Mouse (Mus musculus): Measurements from ENCODE around the gene Epp13.
"Not testable (repeated sequence)": the region's sequence is repeated elsewhere in the genome, so short reads cannot be mapped to it uniquely, and the experiment has no call there.

Epp13 gene

DNA sequence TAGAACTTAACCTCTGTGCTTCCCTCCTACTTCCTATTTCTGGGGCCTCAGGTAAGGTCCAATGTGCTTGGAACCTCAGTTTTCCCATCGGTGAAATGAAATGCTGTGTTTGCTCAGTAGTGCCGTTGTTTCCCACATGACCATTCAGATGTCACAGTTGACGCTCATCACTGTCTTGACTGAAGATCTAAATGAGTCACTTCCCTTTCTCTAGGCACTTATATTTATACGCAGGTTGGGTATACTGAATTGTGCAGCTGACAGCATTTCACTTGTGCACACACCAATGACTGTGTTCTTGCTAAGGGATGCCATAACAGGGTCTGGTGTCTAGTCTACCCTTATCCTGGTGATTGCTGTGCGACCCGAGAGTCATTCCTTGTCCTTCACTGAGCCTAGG, 32.9 kb downstream of the Epp13 start:
- DNase-seq (ENCODE audit: low spot score): no peak

DNA sequence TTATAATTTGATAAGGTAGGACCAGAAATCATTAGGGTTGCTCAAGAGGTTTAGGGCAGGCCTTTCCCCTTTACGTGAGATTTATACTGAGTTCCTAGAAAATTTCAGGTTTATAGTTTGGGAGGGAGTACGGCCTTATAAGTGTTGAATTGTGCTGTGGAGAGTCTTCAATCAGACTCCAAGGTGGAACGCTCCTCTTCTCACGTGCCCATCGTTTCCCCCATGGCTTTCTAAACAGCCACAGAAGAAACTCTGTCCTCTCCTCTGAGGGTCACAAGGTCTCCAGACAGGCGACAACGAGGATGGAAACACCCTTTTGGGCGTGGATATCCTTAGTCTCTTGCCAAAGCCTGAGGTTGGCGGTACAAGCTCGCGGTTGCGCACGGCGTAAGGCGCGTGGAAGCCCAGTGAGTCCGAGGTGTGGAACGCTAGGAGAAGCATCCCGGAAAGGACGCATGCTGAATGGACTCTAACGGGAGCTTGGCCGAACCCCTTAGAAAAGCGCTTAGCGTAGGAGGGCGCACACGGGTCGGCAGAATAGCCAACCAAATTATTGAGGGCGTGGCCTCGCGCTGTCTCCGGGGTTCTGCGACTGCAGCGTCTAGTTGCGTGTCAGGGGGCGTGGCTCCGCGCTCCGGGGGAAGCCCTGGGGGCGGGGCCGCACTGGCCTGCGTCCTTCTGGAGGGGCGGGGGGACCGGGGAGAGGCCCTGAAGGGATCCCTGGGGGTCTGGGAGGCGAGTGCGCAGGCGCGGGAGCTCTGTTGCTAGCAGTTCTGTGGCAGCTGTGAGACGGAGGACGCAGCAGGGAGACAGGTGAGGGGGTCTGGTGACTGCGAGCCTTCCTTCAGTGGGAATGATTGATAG, 33.6 kb downstream of the Epp13 start, which contains the start of gene Zfp667:
Zfp667 (plus strand) TSS at position 738 of the 864 bp plus-strand sequence.
- peak; percentile 90 for DNase-seq (ENCODE audit: low spot score)

DNA sequence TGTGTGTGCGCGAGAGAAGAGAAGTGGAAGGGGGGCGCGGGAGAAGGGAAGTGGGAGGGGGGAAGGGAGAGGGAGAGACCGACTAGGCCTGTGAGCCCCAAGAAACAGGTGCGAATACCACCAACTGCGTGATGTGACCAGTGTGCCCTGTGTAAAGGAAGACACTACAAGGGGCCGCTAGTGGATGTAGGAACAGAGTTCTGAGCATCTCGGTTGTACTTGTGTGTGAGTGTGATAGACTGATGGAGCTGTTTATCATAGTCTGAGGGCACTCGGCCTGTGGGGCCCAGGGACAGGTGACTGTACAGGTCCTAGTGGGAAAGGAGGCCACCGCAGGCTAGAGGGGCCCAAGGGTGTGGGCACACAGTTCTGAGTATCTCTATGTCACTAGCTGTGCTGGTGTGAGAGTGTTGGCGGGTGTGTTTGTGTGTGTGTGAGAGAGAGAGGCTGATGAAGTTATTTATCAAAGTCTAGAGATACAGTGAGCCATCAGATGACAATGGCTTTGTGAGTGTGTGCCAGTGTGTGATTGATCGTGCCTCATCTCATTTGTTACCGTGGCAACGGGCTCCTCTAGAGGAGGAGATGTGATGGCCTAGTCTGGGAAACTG, 34.5 kb downstream of the Epp13 start:
- DNase-seq (ENCODE audit: low spot score): no peak

DNA sequence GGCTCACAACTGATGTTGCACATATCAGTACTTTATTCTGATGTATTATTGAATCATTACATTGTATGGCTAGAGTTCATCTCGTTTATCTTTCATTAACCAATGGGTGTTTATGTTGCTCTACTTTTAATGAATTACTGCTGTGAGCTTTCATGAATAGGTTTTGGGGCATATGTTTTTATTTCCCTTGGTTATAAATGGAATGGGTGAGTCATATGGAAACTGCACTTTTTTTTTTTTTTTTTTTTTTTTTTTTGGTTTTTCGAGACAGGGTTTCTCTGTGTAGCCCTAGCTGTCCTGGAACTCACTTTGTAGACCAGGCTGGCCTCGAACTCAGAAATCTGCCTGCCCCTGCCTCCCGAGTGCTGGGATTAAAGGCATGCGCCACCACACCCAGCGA, 38.6 kb downstream of the Epp13 start:
- DNase-seq (ENCODE audit: low spot score): not testable (repeated sequence)

DNA sequence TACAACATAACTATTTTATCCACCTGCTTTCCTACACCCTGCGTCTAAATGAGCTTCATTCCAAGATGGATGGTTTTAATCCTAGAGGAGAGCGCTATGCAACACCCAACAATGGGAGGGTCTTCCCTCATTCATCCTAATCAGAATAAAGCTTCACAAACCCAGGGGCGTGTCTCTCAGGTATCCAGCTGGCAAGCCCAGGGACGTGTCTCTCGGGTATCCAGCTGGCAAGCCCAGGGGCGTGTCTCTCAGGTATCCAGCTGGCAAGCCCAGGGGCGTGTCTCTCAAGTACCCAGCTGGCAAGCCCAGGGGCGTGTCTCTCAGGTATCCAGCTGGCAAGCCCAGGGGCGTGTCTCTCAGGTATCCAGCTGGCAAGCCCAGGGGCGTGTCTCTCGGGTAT, 48.3 kb downstream of the Epp13 start:
- not testable (repeated sequence) for DNase-seq (ENCODE audit: low spot score)

DNA sequence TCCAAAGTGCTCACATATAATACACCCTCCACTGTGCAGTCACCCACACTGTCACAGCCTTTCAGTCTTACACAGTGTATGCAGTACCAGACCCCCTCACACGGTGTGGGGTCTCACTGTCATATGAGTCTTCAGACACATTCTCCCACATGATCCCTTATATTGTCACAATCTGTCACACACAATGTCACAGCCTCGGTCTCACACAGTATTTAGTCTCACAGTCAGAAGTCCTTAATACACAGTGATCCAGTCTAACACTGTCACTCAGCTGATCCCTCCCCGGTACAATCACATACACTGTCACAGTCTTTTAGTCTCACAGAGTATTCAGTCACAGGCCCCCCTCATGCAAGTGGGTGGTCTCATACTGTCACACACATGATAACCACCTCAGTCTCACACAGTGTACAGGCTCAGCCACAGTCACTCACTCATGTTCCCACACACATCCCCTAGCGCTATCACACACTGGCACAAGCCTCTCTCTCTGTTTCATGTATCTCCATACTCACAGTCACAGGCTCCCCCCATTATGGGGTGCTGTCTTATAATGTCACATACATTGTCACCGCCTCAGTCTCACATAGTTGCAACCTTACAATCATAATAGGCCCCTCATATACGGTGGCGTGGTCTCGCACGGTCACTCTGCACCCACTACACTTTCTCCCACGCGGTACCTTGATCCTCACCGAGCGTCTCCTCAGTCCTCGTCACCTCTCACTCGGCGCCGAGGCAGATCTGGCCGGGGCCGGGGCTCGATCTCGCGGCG, 78.1 kb downstream of the Epp13 start:
- no peak for DNase-seq (ENCODE audit: low spot score)

DNA sequence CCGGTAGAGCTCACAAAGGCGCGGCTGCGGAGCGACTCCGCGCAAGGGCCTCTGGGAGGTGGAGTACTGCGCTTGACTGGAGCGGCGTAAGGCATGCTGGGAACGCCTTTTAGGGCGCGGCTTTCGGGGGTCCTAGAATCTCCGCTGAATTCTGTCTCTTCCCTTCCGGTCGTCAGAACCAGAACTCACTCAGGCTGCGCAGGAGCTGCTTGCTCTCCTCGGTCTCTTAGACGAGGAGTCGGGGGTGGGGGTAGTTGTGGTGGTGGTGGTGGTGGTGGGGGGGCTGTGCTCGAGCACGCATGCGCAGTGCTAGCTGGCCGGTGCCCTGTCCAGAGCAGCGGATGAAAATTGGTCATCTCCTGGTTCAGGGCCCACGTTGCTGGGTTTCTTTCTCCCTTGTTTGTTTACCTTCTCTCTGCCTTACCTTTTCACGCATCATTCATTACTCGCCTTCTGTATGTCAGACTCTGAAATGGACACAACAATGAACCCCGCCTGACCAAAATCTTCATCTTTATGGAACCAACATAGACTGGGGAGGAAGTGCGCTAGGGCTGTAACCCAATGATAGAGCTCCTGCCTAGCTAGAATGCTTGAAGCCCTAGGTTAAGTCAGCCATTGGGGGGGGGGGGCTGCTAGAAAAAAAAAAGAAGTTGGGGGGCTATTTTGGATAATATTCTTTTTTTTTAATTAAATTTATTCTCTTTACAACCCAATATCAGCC, 78.9 kb downstream of the Epp13 start, which contains the start of gene Zfp583:
Zfp583 (minus strand) TSS at position 53 of the 724 bp plus-strand sequence.
- peak; percentile 60 for DNase-seq (ENCODE audit: low spot score)

Data from spleen, adult 12 weeks (tissue).